In genomic region chr17:9002438-9002837, GRCm38 (mm10) we compare ENCODE assay signal across 14 mouse cellular contexts. TPM values are rescaled to one million over a fixed set of nuclear protein-coding genes. Genes with fewer than 3 reads are reported as not detected.
A peak's percentile ranks its signal among the peaks of the same experiment; 100 is the strongest.
DNase-seq lines count a peak whose midpoint lies in the region; ATAC-seq lines count a peak whose summit lies in the region.
"Had no signal": no experiment of that assay in that cellular context is flagged by ENCODE, and none has a peak within 500 bp of the region (broad histone marks: within the 10 kb centered on the region; RNA-seq: fewer than 3 reads in every experiment).

No protein-coding gene starts in this region.

- H3K4me2 ChIP-seq in forebrain, embryonic 11.5 days (ENCODE audit: low read depth, low read length, severe bottlenecking): no peak overlapping the region
- H3K4me2 ChIP-seq in forebrain, embryonic 13.5 days: no peak overlapping the region
- H3K4me2 ChIP-seq: heart, embryonic 15.5 days; hindbrain, embryonic 15.5 days; liver, embryonic 12.5 days; midbrain, embryonic 13.5 days had no signal

- peak; percentile 6 for DNase-seq in forebrain, embryonic 11.5 days (ENCODE audit: low spot score)
- peak; percentile 64 for DNase-seq in right cerebral cortex, postnatal 25 days
- no peak for DNase-seq in right cerebral cortex, postnatal 10 days (ENCODE audit: low spot score in 2 of 2)
- DNase-seq in thymus, postnatal 36 days: peak; percentile 21 to 34
- DNase-seq in ovary, postnatal 36 days (ENCODE audit: low spot score): no peak
- no peak for DNase-seq in spleen, adult 18-20 months
- DNase-seq: cerebellum, adult 18-20 months; kidney, adult 2 months had no signal

- no peaks in the 10 kb centered on the region for H3K36me3 ChIP-seq in forebrain, embryonic 11.5 days (ENCODE audit: control insufficient read depth, insufficient read depth, low read length)
- H3K36me3 ChIP-seq in forebrain, embryonic 13.5 days (ENCODE audit: poor library complexity, severe bottlenecking): peaks cover 3% of the 10 kb centered on the region
- H3K36me3 ChIP-seq: heart, embryonic 15.5 days had no signal

- H3K27me3 ChIP-seq in forebrain, embryonic 11.5 days (ENCODE audit: control insufficient read depth, insufficient read depth, low read length): no peaks in the 10 kb centered on the region
- no peaks in the 10 kb centered on the region for H3K27me3 ChIP-seq in forebrain, embryonic 13.5 days
- H3K27me3 ChIP-seq: heart, embryonic 15.5 days; hindbrain, embryonic 15.5 days; liver, embryonic 12.5 days; midbrain, embryonic 13.5 days had no signal

- H3K9me3 ChIP-seq in forebrain, embryonic 11.5 days (ENCODE audit: control insufficient read depth, low read length): no peaks in the 10 kb centered on the region
- no peaks in the 10 kb centered on the region for H3K9me3 ChIP-seq in forebrain, embryonic 13.5 days (replicated peaks)
- H3K9me3 ChIP-seq: heart, embryonic 15.5 days; hindbrain, embryonic 15.5 days; liver, embryonic 12.5 days had no signal

- H3K4me3 ChIP-seq in forebrain, embryonic 11.5 days (ENCODE audit: low read depth, low read length): no peak overlapping the region
- H3K4me3 ChIP-seq in forebrain, embryonic 13.5 days: no peak overlapping the region
- H3K4me3 ChIP-seq: heart, embryonic 15.5 days; hindbrain, embryonic 15.5 days; liver, embryonic 12.5 days; midbrain, embryonic 13.5 days had no signal

- WGBS in forebrain, embryonic 11.5 days: 80% methylated on average over 4 of the region's 4 CpGs
- WGBS in forebrain, embryonic 13.5 days: 73% methylated on average over 4 of the region's 4 CpGs

- H3K9ac ChIP-seq in forebrain, embryonic 11.5 days (ENCODE audit: low read length): no peak overlapping the region
- no peak overlapping the region for H3K9ac ChIP-seq in forebrain, embryonic 13.5 days
- H3K9ac ChIP-seq: heart, embryonic 15.5 days; hindbrain, embryonic 15.5 days; liver, embryonic 12.5 days; midbrain, embryonic 13.5 days had no signal

- no peaks in the 10 kb centered on the region for H3K4me1 ChIP-seq in forebrain, embryonic 11.5 days (replicated peaks; ENCODE audit: control insufficient read depth, insufficient read depth, low read length)
- no peaks in the 10 kb centered on the region for H3K4me1 ChIP-seq in forebrain, embryonic 13.5 days
- H3K4me1 ChIP-seq: heart, embryonic 15.5 days; hindbrain, embryonic 15.5 days; liver, embryonic 12.5 days; midbrain, embryonic 13.5 days had no signal

- ATAC-seq in forebrain, embryonic 11.5 days (replicated peaks; ENCODE audit: low FRiP score): no peak
- ATAC-seq in forebrain, embryonic 13.5 days: no peak
- peak; percentile 42; the same call in 1 of the 2 replicates for ATAC-seq in granulocyte monocyte progenitor cell, adult 5-6 weeks (replicated peaks; ENCODE audit: poor library complexity, severe bottlenecking)
- ATAC-seq: liver, embryonic 12.5 days; midbrain, embryonic 13.5 days had no signal

- H3K27ac ChIP-seq in forebrain, embryonic 11.5 days (ENCODE audit: low read depth, low read length): no peak overlapping the region
- H3K27ac ChIP-seq in forebrain, embryonic 13.5 days: no peak overlapping the region
- H3K27ac ChIP-seq: heart, embryonic 15.5 days; hindbrain, embryonic 15.5 days; liver, embryonic 12.5 days; midbrain, embryonic 13.5 days had no signal

RNA-seq across cellular contexts. Expression of gene 1700010I14Rik, which starts 14.3 kb away (rescaled TPM):
- polyA plus RNA-seq in forebrain, embryonic 11.5 days (2014; fragmentation: Nextera tagmentation; extraction: Ambion mirVana): 2.6 and 2.9 TPM in 2 replicates
- 2.1 and 2.4 TPM in 2 replicates for polyA plus RNA-seq in forebrain, embryonic 13.5 days (2015; fragmentation: Nextera tagmentation; extraction: Ambion mirVana)
- total RNA-seq in granulocyte monocyte progenitor cell, adult 5-6 weeks (2014; fragmentation: Nextera tagmentation): 5.2 and 5.3 TPM in 2 replicates
- total RNA-seq in granulocyte monocyte progenitor cell, adult 5-6 weeks (2017): 6.5 and 7.9 TPM in 2 replicates

Comparison
In these comparisons a context has a peak if more than half of its experiments do, and no peak if none do; other contexts are left out.
1. DNase-seq: peak in forebrain, embryonic 11.5 days (single experiment), right cerebral cortex, postnatal 25 days (single experiment) and thymus, postnatal 36 days (2 of 2); none in right cerebral cortex, postnatal 10 days (0 of 2), ovary, postnatal 36 days (single experiment) and spleen, adult 18-20 months (0 of 2).